Mouse (Mus musculus) heart, embryonic 16.5 days (tissue): ENCODE data around the gene Pla2g4a. TPM values are rescaled to one million over a fixed set of nuclear protein-coding genes. Genes with fewer than 3 reads are reported as not detected.

ENCODE experiments used
- ATAC-seq: fragments of 200-750 bp; cut with Nextera tagmentation; replicated peaks from 2 replicates; pipeline ENCODE4 v1.8.0; 2017; ENCODE audit warnings: moderate number of reproducible peaks; ENCODE audit not compliant: insufficient read depth, low FRiP score; ENCODE audit errors: extremely low read depth
- H3K27ac ChIP-seq: fragments of 300-500 bp; sonication (generic); 2 replicates; pipeline ENCODE4 v1.5.1; 2014; ENCODE audit warnings: mild to moderate bottlenecking, low read length, control low read depth, moderate library complexity
- H3K27me3 ChIP-seq: fragments of 300-500 bp; sonication (generic); 2 replicates; pipeline ENCODE4 v1.6.1; 2014; ENCODE audit warnings: low read length, mixed read lengths; ENCODE audit not compliant: control insufficient read depth, insufficient read depth
- H3K36me3 ChIP-seq: fragments of 300-500 bp; sonication (generic); 2 replicates; pipeline ENCODE4 v1.6.1; 2014; ENCODE audit not compliant: control insufficient read depth, insufficient read depth
- H3K4me1 ChIP-seq: fragments of 300-500 bp; sonication (generic); 2 replicates; pipeline ENCODE4 v1.6.1; 2014; ENCODE audit warnings: low read length, mixed read lengths; ENCODE audit not compliant: control insufficient read depth, insufficient read depth
- H3K4me2 ChIP-seq: fragments of 300-500 bp; sonication (generic); 2 replicates; pipeline ENCODE4 v1.6.1; 2014; ENCODE audit warnings: low read depth, mild to moderate bottlenecking, control low read depth, low read length
- H3K4me3 ChIP-seq: fragments of 300-500 bp; sonication (generic); 2 replicates; pipeline ENCODE4 v1.5.1; 2014; ENCODE audit warnings: mild to moderate bottlenecking, control low read depth, low read length
- H3K9ac ChIP-seq: fragments of 300-500 bp; sonication (generic); 2 replicates; pipeline ENCODE4 v1.6.1; 2014; ENCODE audit warnings: low read length, control low read depth
- H3K9me3 ChIP-seq: fragments of 300-500 bp; sonication (generic); replicated peaks from 2 replicates; pipeline ENCODE4 v1.6.1; 2016; ENCODE audit warnings: low read length; ENCODE audit not compliant: control insufficient read depth
- WGBS: fragments of 180-500 bp; shearing (Covaris S2); extraction: QIAGEN DNeasy Blood & Tissue Kit; methylation state at CpG from one replicate; pipeline ENCODE4 v1.1.7; 2014; 5-methylcytosine and 5-hydroxymethylcytosine counted together
- polyA plus RNA-seq: library from polyadenylated mRNA; unstranded; fragments of >200 nt; fragmentation: Nextera tagmentation; extraction: Ambion mirVana; gene quantifications from 2 replicates; pipeline ENCODE4 v1.2.1, GENCODE M21; 2015

Pla2g4a gene
- polyA plus RNA-seq, 1 experiment from 2014 or later, result 6.9 TPM

GRCm38 (mm10) chr1:149959069-149959468, 2.0 kb downstream of the Pla2g4a start:
- Histone ChIP-seq H3K9ac (no peak overlapping the region), H3K9me3 (no peaks in the 10 kb centered on the region), H3K4me2 (no peak overlapping the region), H3K27ac (no peak overlapping the region), H3K36me3 (no peaks in the 10 kb centered on the region), H3K4me1 (peaks cover 8% of the 10 kb centered on the region), H3K4me3 (no peak overlapping the region), H3K27me3 (no peaks in the 10 kb centered on the region)
- WGBS, result 39% methylated on average over 1 of the region's 1 CpGs
- ATAC-seq, result no peak

GRCm38 (mm10) chr1:149955482-149955881, 5.6 kb downstream of the Pla2g4a start:
- no peaks in the 10 kb centered on the region for H3K36me3 ChIP-seq
- WGBS, result 29% methylated on average over 4 of the region's 4 CpGs
- ATAC-seq, result peak; percentile 60
- no peaks in the 10 kb centered on the region for H3K27me3 ChIP-seq
- peak overlapping the region; percentile 26; the same call in 1 of the 2 replicates for H3K4me2 ChIP-seq
- no peak overlapping the region for H3K9ac ChIP-seq
- no peaks in the 10 kb centered on the region for H3K9me3 ChIP-seq
- H3K4me3 ChIP-seq, result no peak overlapping the region
- H3K4me1 ChIP-seq, result peaks cover 6% of the 10 kb centered on the region
- H3K27ac ChIP-seq, result no peak overlapping the region

DNA sequence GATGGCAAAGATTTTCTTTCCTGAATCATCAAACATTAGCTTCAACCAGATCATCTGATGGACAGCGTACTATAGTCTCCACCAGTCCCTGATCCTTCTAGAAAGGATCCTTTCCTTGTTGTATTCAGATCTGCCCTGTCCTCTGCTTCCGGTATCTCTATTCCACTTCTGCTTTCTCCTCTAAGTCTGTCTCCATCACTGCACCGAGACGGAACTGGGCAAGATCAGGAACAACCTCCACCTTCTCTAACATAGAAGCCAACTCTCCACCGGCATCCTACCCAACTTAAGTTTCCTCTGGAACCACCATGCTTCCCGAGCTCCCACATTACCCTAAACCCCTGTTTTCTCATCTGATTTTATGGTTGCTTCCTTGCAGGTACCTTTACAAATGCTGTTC, 7.1 kb downstream of the Pla2g4a start:
- 85% methylated on average over 6 of the region's 6 CpGs for WGBS
- no peaks in the 10 kb centered on the region for H3K9me3 ChIP-seq

DNA sequence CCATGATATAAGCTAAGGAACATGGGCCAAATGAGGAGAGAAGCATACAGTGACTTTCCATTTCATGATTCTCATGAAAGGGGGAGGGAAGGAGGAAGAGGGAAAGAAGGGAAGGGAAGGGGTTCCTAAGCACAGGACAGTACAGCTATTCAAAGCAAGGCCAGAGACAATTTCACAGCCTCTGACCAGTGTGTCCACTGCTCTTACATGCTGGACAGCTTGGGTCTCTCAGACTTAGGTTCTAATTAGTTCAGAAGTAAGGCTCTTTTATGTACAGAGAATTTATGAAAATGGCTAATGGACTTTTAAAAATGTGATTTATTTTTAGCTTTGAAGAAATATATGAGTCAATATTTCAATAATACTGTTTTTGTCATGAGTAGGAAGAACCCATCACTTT, 9.0 kb downstream of the Pla2g4a start:
- no peak for ATAC-seq
- Histone ChIP-seq H3K4me2 (no peak overlapping the region), H3K9ac (no peak overlapping the region), H3K27ac (no peak overlapping the region), H3K9me3 (no peaks in the 10 kb centered on the region), H3K4me1 (peaks cover 4% of the 10 kb centered on the region; the same call in 1 of the 2 replicates), H3K27me3 (no peaks in the 10 kb centered on the region), H3K4me3 (no peak overlapping the region), H3K36me3 (no peaks in the 10 kb centered on the region)

More for the DNA sequence above, 7.1 kb downstream of the Pla2g4a start:
- no peak overlapping the region for H3K4me3 ChIP-seq
- no peak overlapping the region for H3K4me2 ChIP-seq
- no peak overlapping the region for H3K9ac ChIP-seq
- no peaks in the 10 kb centered on the region for H3K27me3 ChIP-seq
- no peak overlapping the region for H3K27ac ChIP-seq
- no peaks in the 10 kb centered on the region for H3K36me3 ChIP-seq
- no peak for ATAC-seq
- peaks cover 4% of the 10 kb centered on the region for H3K4me1 ChIP-seq

DNA sequence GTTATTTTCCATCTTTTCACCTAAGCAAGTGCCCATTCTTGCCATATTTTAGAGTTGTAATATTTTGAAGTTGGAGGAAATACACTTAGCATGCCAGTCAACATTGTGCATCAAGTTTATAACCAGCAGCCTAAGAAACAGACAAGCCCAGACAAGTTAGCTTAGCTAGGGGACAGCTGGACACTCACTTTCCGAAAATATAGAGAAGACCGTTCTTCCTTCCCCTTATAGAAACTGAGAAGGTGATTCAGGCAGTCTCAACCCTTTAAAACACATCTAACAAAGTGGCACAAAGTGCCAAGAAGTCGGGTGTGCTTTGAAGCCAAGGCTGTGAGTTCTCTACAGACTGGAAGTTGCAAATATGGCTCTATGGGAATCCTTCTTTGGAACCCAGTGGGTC, 10.4 kb downstream of the Pla2g4a start:
- Histone ChIP-seq H3K9me3 (no peaks in the 10 kb centered on the region), H3K36me3 (no peaks in the 10 kb centered on the region), H3K4me3 (no peak overlapping the region), H3K27me3 (no peaks in the 10 kb centered on the region), H3K9ac (no peak overlapping the region), H3K4me1 (peaks cover 4% of the 10 kb centered on the region; the same call in 1 of the 2 replicates), H3K27ac (no peak overlapping the region), H3K4me2 (no peak overlapping the region)
- ATAC-seq, result no peak
- WGBS, result 80% methylated on average over 3 of the region's 3 CpGs

- Histone ChIP-seq H3K36me3 (no peaks in the 10 kb centered on the region), H3K4me1 (no peaks in the 10 kb centered on the region), H3K27me3 (no peaks in the 10 kb centered on the region), H3K27ac (no peak overlapping the region), H3K4me3 (no peak overlapping the region), H3K9ac (no peak overlapping the region), H3K9me3 (no peaks in the 10 kb centered on the region), H3K4me2 (no peak overlapping the region)
- ATAC-seq, result no peak
- 80% methylated on average over 1 of the region's 1 CpGs for WGBS
These were observed 10.8 kb downstream of the Pla2g4a start for GRCm38 (mm10) chr1:149950254-149950653.

DNA sequence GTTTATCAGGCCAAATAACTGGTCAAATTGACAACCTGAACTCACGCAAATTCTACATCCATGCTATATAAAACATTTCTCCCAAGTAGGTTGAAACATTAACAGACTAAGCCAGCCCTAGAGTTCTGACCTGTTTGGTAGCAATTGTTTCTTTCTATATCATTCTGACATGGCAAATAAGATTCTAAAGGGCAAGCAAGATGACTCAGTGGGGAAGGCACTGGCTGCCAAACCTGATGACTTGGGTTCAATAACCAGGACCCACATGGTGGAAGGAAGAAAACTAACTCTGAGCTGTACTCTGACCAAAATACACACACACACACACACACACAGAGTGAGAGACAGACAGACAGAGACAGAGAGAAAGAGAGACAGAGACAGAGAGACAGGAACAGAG, 11.8 kb downstream of the Pla2g4a start:
- Histone ChIP-seq H3K4me2 (no peak overlapping the region), H3K4me1 (no peaks in the 10 kb centered on the region), H3K36me3 (no peaks in the 10 kb centered on the region), H3K9me3 (no peaks in the 10 kb centered on the region), H3K9ac (no peak overlapping the region), H3K27ac (no peak overlapping the region), H3K4me3 (no peak overlapping the region), H3K27me3 (no peaks in the 10 kb centered on the region)
- no peak for ATAC-seq
- 91% methylated on average over 1 of the region's 1 CpGs for WGBS

DNA sequence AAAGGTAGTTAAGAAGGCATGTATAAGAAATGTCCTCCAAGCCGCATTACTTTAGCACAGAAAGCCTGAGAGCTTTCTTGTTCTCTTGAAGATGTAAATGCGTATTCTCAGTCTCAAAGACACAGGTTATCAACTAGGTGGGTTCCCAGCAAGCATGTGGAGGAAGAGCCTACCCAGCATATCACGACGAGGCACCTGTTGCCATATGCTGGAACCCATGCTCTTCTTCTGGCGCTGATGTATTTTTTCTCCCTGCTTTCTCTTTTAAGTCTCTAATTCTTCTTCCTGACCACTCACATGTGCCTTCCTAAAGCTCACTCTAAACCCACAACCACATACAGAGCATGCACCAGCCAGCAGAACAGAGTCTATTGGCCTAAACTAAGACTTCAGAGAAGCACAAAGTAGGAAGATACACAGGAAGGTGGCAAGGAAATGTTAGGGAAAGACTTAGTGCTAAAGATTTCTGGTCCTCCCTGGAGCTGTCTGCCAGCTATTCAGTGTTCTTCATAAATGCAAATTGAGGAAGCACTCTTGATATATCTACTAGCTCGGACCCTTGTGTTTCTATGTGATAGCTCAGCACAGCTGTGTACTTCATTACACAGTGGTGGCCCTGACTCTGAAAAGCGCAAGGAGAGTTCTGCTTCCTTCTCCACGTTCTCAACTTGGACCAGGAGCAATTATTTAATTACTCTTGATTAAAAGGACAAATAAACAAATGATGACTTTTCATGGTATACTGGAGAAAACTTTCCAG, 12.8 kb downstream of the Pla2g4a start:
- no peak for ATAC-seq
- no peaks in the 10 kb centered on the region for H3K27me3 ChIP-seq
- no peak overlapping the region for H3K9ac ChIP-seq
- no peaks in the 10 kb centered on the region for H3K36me3 ChIP-seq
- no peak overlapping the region for H3K4me3 ChIP-seq
- 78% methylated on average over 8 of the region's 8 CpGs for WGBS
- no peak overlapping the region for H3K27ac ChIP-seq
- H3K4me2 ChIP-seq, result no peak overlapping the region
- no peaks in the 10 kb centered on the region for H3K9me3 ChIP-seq
- no peaks in the 10 kb centered on the region for H3K4me1 ChIP-seq

- no peak overlapping the region for H3K4me3 ChIP-seq
- H3K9me3 ChIP-seq, result no peaks in the 10 kb centered on the region
- no peak overlapping the region for H3K9ac ChIP-seq
- no peak overlapping the region for H3K4me2 ChIP-seq
- no peak for ATAC-seq
- no peaks in the 10 kb centered on the region for H3K27me3 ChIP-seq
- H3K4me1 ChIP-seq, result no peaks in the 10 kb centered on the region
- no peak overlapping the region for H3K27ac ChIP-seq
- H3K36me3 ChIP-seq, result no peaks in the 10 kb centered on the region
- WGBS, result 54% methylated on average over 5 of the region's 5 CpGs
These were observed 14.1 kb downstream of the Pla2g4a start for GRCm38 (mm10) chr1:149946993-149947392.
